Mouse (Mus musculus) bone marrow macrophage, adult 2 months (primary cell): ENCODE measurements around the gene 4921539E11Rik.

ENCODE experiments used
- CTCF ChIP-seq: IDR thresholded peaks from 2 replicates; pipeline ENCODE4 v1.5.1; 2012; ENCODE audit warnings: low read depth, mild to moderate bottlenecking, low read length, moderate library complexity
- POLR2A ChIP-seq: IDR thresholded peaks from 2 replicates; pipeline ENCODE4 v1.6.1; 2012; ENCODE audit warnings: mild to moderate bottlenecking, low read depth, low read length, borderline replicate concordance

DNA sequence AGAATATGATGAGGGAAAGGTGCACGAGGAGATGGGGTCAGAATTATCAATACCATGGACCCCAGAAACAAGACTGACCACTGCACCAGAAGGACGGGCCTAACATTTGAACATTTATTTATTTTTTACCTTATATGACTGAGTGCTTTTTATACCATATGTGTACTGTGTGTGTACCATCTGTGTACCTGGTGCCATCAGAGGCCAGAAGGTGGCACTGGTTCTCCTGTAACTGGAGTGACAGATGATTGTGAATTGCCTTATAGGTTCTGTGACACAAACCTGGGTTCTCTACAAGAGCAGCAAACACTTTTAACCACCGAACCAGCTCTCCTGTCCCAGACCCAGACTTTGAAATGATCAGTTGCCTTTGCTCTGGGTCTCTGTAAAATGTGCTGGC lies 31.8 kb downstream of the 4921539E11Rik start:
- TF ChIP-seq POLR2A (no peak), CTCF (no peak)
